Mouse (Mus musculus): ENCODE measurements around the gene Tcam1.

- TF ChIP-seq CTCF (IDR thresholded peaks at IDR 0.05) (no peak), EP300 (IDR thresholded peaks at IDR 0.05) (no peak)
Observed at GRCm38 (mm10) chr11:106313533-106313932, 37.1 kb downstream of the Tcam1 start.
